Mouse (Mus musculus) forebrain, embryonic 14.5 days (tissue): ENCODE measurements around the gene Atg7. TPM values are rescaled to one million over a fixed set of nuclear protein-coding genes. Genes with fewer than 3 reads are reported as not detected.

Experiments used
- ATAC-seq: fragments of 200-750 bp; cut with Nextera tagmentation; 2 replicates; pipeline ENCODE4 v1.8.0; 2017; ENCODE audit warnings: mild to moderate bottlenecking, moderate library complexity
- DNase-seq: peaks from one replicate; pipeline ENCODE4 v3.0.0-alpha.2; 2015; ENCODE audit warnings: low spot score
- H3K27ac ChIP-seq: fragments of 300-500 bp; sonication (generic); 2 replicates; pipeline ENCODE4 v1.5.1; 2014; ENCODE audit warnings: low read depth, mild to moderate bottlenecking, control low read depth, low read length, moderate library complexity
- H3K27me3 ChIP-seq: fragments of 300-500 bp; sonication (generic); replicated peaks from 2 replicates; pipeline ENCODE4 v1.6.1; 2014; ENCODE audit warnings: low read length, control low read depth, mixed read lengths; ENCODE audit not compliant: control insufficient read depth, insufficient read depth
- H3K36me3 ChIP-seq: fragments of 300-500 bp; sonication (generic); 2 replicates; pipeline ENCODE4 v1.6.1; 2014; ENCODE audit warnings: low read length, control low read depth; ENCODE audit not compliant: control insufficient read depth, insufficient read depth
- H3K4me1 ChIP-seq: fragments of 300-500 bp; sonication (generic); 2 replicates; pipeline ENCODE4 v1.6.1; 2014; ENCODE audit warnings: antibody characterized with exemption, low read length, control low read depth; ENCODE audit not compliant: control insufficient read depth, insufficient read depth
- H3K4me2 ChIP-seq: fragments of 300-500 bp; sonication (generic); 2 replicates; pipeline ENCODE4 v1.6.1; 2014; ENCODE audit warnings: mild to moderate bottlenecking, control low read depth, low read length
- H3K4me3 ChIP-seq: fragments of 300-500 bp; sonication (generic); 2 replicates; pipeline ENCODE4 v1.5.1; 2014; ENCODE audit warnings: low read depth, low read length, control low read depth
- H3K9ac ChIP-seq: fragments of 300-500 bp; sonication (generic); 2 replicates; pipeline ENCODE4 v1.6.1; 2014; ENCODE audit warnings: mild to moderate bottlenecking, low read length, control low read depth, moderate library complexity
- H3K9me3 ChIP-seq: fragments of 300-500 bp; sonication (generic); replicated peaks from 2 replicates; pipeline ENCODE4 v1.6.1; 2016; ENCODE audit warnings: low read length, control low read depth, mixed read lengths; ENCODE audit not compliant: control insufficient read depth
- WGBS: fragments of 180-500 bp; shearing (Covaris S2); extraction: QIAGEN DNeasy Blood & Tissue Kit; methylation state at CpG from one replicate; pipeline ENCODE4 v1.1.7; 2014; 5-methylcytosine and 5-hydroxymethylcytosine counted together
- polyA plus RNA-seq: library from polyadenylated mRNA; unstranded; fragments of >200 nt; fragmentation: Nextera tagmentation; extraction: Ambion mirVana; gene quantifications from 2 replicates; pipeline ENCODE4 v1.2.1, GENCODE M21; 2014

The Atg7 gene
- polyA plus RNA-seq, 1 experiment from 2014 or later, result 21.8 TPM

DNA sequence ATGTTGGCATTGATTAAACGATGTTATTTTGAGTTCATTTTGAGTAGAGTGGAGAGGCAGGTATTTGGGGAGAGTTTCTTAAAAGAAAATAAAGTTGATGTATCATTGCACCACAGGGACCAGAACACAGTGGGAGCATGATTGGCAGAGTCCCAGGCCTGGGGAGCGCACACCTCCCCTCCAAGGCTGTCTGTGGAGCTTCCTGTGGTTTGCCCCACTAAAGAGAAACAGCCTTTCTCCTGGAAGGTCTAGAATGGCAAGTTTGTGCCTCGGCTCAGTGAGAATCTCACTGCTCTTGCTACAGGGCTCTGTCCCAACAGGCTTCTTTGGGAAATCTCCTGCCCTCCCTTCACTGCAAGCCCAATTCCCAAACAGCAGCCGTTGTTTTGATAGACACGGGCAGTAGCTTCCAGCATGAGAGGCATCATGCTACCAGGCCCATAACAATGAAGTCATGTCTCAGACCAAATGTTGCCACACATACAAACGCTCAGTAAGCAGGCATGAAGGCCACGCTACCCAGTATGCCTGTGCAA is 103.6 kb downstream of the Atg7 start:
- Histone ChIP-seq H3K27ac (no peak overlapping the region), H3K4me1 (no peaks in the 10 kb centered on the region), H3K36me3 (no peaks in the 10 kb centered on the region), H3K4me3 (no peak overlapping the region), H3K27me3 (no peaks in the 10 kb centered on the region), H3K4me2 (no peak overlapping the region), H3K9ac (no peak overlapping the region), H3K9me3 (no peaks in the 10 kb centered on the region)
- no peak for ATAC-seq
- WGBS, result 87% methylated on average over 7 of the region's 7 CpGs
- no peak for DNase-seq

- Histone ChIP-seq H3K27ac (no peak overlapping the region), H3K27me3 (no peaks in the 10 kb centered on the region), H3K4me2 (no peak overlapping the region), H3K36me3 (no peaks in the 10 kb centered on the region), H3K4me1 (no peaks in the 10 kb centered on the region), H3K9me3 (no peaks in the 10 kb centered on the region), H3K4me3 (no peak overlapping the region), H3K9ac (no peak overlapping the region)
- DNase-seq, result no peak
- 90% methylated on average over 3 of the region's 3 CpGs for WGBS
- ATAC-seq, result no peak
These were observed 105.5 kb downstream of the Atg7 start for GRCm38 (mm10) chr6:114748419-114748818.

DNA sequence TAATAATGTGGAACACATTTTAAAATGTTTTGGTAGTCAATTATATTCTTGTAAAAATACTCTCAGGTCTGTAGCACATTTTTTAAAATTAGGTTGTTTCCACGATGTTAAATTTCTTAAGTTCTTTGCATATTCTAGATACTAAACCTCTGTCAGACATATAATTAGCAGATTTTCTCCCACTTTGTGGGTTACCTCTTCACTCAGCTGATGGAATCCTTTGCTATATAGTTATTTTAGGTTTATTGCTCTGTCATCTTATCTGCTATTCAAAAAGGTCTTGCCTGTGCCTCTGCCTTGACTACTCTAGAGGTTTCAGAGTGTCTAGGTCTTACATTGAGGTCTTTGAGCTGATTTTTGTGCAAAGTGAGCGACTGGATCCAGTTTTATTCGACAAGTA is 106.0 kb downstream of the Atg7 start:
- ATAC-seq, result no peak
- no peak overlapping the region for H3K4me3 ChIP-seq
- no peaks in the 10 kb centered on the region for H3K4me1 ChIP-seq
- H3K36me3 ChIP-seq, result no peaks in the 10 kb centered on the region
- 95% methylated on average over 3 of the region's 3 CpGs for WGBS
- no peak overlapping the region for H3K4me2 ChIP-seq
- no peaks in the 10 kb centered on the region for H3K27me3 ChIP-seq
- no peak overlapping the region for H3K27ac ChIP-seq
- H3K9ac ChIP-seq, result no peak overlapping the region
- DNase-seq, result no peak
- no peaks in the 10 kb centered on the region for H3K9me3 ChIP-seq

DNA sequence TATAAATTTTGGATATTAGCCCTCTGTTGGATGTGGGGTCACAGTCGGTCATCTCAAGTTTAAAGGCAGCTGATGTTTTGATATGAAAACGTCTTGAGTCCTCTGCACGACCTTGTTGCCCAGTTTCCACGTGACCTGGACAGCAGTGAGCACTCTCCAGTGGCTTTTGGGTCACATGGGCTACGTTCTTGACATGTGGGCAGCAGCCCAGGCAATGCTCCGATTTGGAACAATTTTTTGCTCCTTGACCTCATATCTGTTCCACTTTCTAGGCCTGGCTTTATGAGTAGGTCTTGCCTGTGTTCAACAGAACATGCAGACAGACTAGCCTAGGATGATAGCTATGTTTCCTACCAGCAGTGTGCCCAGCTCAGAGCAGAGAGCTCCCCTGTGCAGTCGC is 115.9 kb downstream of the Atg7 start:
- DNase-seq (no peak), ATAC-seq (no peak)
- Histone ChIP-seq H3K9me3 (no peaks in the 10 kb centered on the region), H3K4me2 (no peak overlapping the region), H3K4me1 (no peaks in the 10 kb centered on the region), H3K4me3 (no peak overlapping the region), H3K9ac (no peak overlapping the region), H3K27ac (no peak overlapping the region), H3K27me3 (no peaks in the 10 kb centered on the region), H3K36me3 (no peaks in the 10 kb centered on the region)
- 84% methylated on average over 7 of the region's 7 CpGs for WGBS

GRCm38 (mm10) chr6:114766314-114766713 is 123.4 kb downstream of the Atg7 start:
- H3K27me3 ChIP-seq, result no peaks in the 10 kb centered on the region
- H3K4me2 ChIP-seq, result no peak overlapping the region
- DNase-seq (no peak), ATAC-seq (no peak)
- WGBS, result 91% methylated on average over 6 of the region's 6 CpGs
- no peak overlapping the region for H3K4me3 ChIP-seq
- no peaks in the 10 kb centered on the region for H3K9me3 ChIP-seq
- H3K4me1 ChIP-seq, result no peaks in the 10 kb centered on the region
- no peak overlapping the region for H3K9ac ChIP-seq
- no peaks in the 10 kb centered on the region for H3K36me3 ChIP-seq
- no peak overlapping the region for H3K27ac ChIP-seq

DNA sequence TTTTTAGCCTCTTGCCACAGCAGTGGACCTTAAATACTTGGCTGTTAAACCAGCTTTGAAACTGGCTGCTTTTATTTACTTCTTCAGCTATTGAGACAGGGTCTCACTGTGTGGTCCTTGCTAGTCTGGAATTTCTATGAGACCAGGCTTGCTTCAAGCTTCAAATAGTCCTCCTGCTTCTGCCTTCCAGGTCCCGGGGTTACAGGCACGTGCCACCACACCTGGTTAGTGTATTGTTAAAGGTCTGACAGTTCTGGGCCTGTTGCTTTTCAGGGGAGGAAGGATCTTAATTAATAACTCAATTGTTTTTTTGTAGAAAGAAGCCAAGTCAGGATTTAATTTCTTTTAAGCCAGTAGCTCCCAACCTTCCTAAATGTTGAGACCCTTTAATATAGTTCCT is 124.8 kb downstream of the Atg7 start:
- no peaks in the 10 kb centered on the region for H3K36me3 ChIP-seq
- H3K4me3 ChIP-seq, result no peak overlapping the region
- DNase-seq (no peak), ATAC-seq (no peak)
- H3K9me3 ChIP-seq, result no peaks in the 10 kb centered on the region
- no peak overlapping the region for H3K27ac ChIP-seq
- no peaks in the 10 kb centered on the region for H3K27me3 ChIP-seq
- 41% methylated on average over 2 of the region's 2 CpGs for WGBS
- H3K4me1 ChIP-seq, result no peaks in the 10 kb centered on the region
- H3K9ac ChIP-seq, result no peak overlapping the region
- no peak overlapping the region for H3K4me2 ChIP-seq

- no peak overlapping the region for H3K9ac ChIP-seq
- H3K4me3 ChIP-seq, result no peak overlapping the region
- ATAC-seq, result no peak
- no peak overlapping the region for H3K27ac ChIP-seq
- H3K4me1 ChIP-seq, result no peaks in the 10 kb centered on the region
- H3K4me2 ChIP-seq, result no peak overlapping the region
- no peak for DNase-seq
- H3K27me3 ChIP-seq, result no peaks in the 10 kb centered on the region
- 72% methylated on average over 2 of the region's 2 CpGs for WGBS
- no peaks in the 10 kb centered on the region for H3K36me3 ChIP-seq
- no peaks in the 10 kb centered on the region for H3K9me3 ChIP-seq
These were observed 127.4 kb downstream of the Atg7 start for GRCm38 (mm10) chr6:114770337-114770736.

DNA sequence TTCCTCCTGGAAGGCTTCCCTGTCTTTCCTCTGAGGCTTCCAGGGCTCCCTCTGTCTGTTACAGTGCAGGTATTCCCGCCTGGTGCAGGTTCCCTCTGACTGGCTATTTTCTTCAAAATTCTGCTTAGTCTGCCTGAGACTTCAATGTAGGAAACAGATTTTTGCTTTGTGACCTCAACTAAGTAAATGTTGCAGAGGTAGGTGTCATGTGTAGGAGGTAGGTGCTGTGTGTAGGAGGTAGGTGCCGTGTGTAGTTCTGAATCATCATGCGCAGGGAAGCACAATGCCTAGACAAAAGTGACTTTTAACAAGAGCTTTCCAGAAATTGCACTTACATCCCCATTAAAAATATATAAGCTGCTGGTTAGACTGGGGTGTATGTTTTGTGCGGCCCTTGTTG is 128.6 kb downstream of the Atg7 start:
- H3K36me3 ChIP-seq, result no peaks in the 10 kb centered on the region
- no peaks in the 10 kb centered on the region for H3K9me3 ChIP-seq
- no peak overlapping the region for H3K27ac ChIP-seq
- WGBS, result 83% methylated on average over 4 of the region's 4 CpGs
- ATAC-seq (no peak), DNase-seq (no peak)
- H3K4me1 ChIP-seq, result no peaks in the 10 kb centered on the region
- no peak overlapping the region for H3K4me3 ChIP-seq
- H3K27me3 ChIP-seq, result no peaks in the 10 kb centered on the region
- no peak overlapping the region for H3K9ac ChIP-seq
- no peak overlapping the region for H3K4me2 ChIP-seq

DNA sequence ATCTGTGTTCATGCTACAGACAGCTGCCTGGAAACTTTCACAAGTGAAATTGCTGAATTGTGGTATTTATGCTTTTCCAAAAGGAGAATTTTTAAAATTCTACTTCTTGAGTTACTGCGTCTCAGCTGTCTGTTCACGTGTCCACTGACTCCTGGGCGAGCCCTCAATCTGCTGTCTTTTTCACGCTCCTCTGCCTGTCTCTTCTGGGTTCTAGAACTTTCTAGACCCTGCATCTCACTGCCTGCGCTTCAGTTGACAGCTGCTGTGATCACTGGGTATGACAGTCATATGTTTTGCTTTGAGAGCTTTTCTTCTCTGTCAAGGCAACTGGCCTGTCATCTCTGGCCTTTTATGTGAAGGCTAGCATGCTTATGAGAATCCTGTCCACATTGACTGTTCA is 132.3 kb downstream of the Atg7 start:
- 97% methylated on average over 5 of the region's 5 CpGs for WGBS

More for the DNA sequence above, 132.3 kb downstream of the Atg7 start:
- Histone ChIP-seq H3K27ac (no peak overlapping the region), H3K9me3 (no peaks in the 10 kb centered on the region), H3K36me3 (no peaks in the 10 kb centered on the region), H3K4me3 (no peak overlapping the region), H3K9ac (no peak overlapping the region), H3K27me3 (no peaks in the 10 kb centered on the region), H3K4me1 (no peaks in the 10 kb centered on the region), H3K4me2 (no peak overlapping the region)
- ATAC-seq (no peak), DNase-seq (no peak)
